Mouse (Mus musculus) limb, embryonic 13.5 days (tissue): ENCODE data around the gene Ric1. TPM values are rescaled to one million over a fixed set of nuclear protein-coding genes. Genes with fewer than 3 reads are reported as not detected.
"Not testable (repeated sequence)": the region's sequence is repeated elsewhere in the genome, so short reads cannot be mapped to it uniquely, and the experiment has no call there.

Source experiments
- ATAC-seq: fragments of 200-750 bp; cut with Nextera tagmentation; 2 replicates; pipeline ENCODE4 v1.8.0; 2017; ENCODE audit warnings: low read depth, moderate number of reproducible peaks, moderate TSS enrichment; ENCODE audit not compliant: low FRiP score
- H3K27ac ChIP-seq: fragments of 300-500 bp; sonication (generic); 2 replicates; pipeline ENCODE4 v1.5.1; 2015; ENCODE audit warnings: inconsistent platforms, mild to moderate bottlenecking, moderate library complexity
- H3K27me3 ChIP-seq: fragments of 300-500 bp; sonication (generic); 2 replicates; pipeline ENCODE4 v1.6.1; 2015; ENCODE audit warnings: mild to moderate bottlenecking, inconsistent platforms
- H3K36me3 ChIP-seq: fragments of 300-500 bp; sonication (generic); 2 replicates; pipeline ENCODE4 v1.6.1; 2015; ENCODE audit warnings: inconsistent platforms, mild to moderate bottlenecking, moderate library complexity
- H3K4me1 ChIP-seq: fragments of 300-500 bp; sonication (generic); 2 replicates; pipeline ENCODE4 v1.6.1; 2015; ENCODE audit warnings: inconsistent platforms
- H3K4me2 ChIP-seq: fragments of 300-500 bp; sonication (generic); replicated peaks from 2 replicates; pipeline ENCODE4 v1.6.1; 2015; ENCODE audit warnings: inconsistent platforms, mild to moderate bottlenecking, moderate library complexity
- H3K4me3 ChIP-seq: fragments of 300-500 bp; sonication (generic); 2 replicates; pipeline ENCODE4 v1.5.1; 2015; ENCODE audit warnings: moderate library complexity, mild to moderate bottlenecking, inconsistent platforms
- H3K9ac ChIP-seq: fragments of 300-500 bp; sonication (generic); 2 replicates; pipeline ENCODE4 v1.6.1; 2015; ENCODE audit warnings: mild to moderate bottlenecking, inconsistent platforms
- H3K9me3 ChIP-seq: fragments of 300-500 bp; sonication (generic); 2 replicates; pipeline ENCODE4 v1.6.1; 2016; ENCODE audit warnings: inconsistent platforms
- WGBS: fragments of 180-500 bp; shearing (Covaris S2); methylation state at CpG from one replicate; pipeline ENCODE4 v1.1.7; 2015; 5-methylcytosine and 5-hydroxymethylcytosine counted together
- polyA plus RNA-seq: library from polyadenylated mRNA; unstranded; fragments of >200 nt; fragmentation: Nextera tagmentation; extraction: Ambion mirVana; gene quantifications from 2 replicates; pipeline ENCODE4 v1.2.1, GENCODE M21; 2015

The Ric1 gene
- polyA plus RNA-seq, 1 experiment from 2014 or later, result 25.7 TPM

DNA sequence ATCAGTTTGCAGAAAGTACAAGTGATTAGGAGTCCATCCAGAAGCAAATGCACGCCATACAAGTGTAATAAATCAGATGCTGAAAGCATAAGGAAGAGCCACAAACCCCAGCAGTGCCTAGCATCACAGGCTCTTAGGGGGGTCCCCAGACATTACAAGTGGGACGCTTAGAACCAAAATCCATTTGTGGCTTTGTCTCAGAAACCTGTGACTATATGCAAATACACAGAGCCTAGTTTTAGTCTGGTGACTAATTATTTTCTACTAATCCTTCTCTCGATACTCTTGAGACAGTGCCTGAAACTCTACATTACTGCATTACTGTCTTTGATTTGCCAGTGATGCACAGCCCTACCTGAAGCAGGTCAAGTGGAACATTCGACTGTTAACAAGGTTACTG is 3.2 kb upstream of the Ric1 start:
- Histone ChIP-seq H3K4me3 (no peak overlapping the region), H3K27ac (no peak overlapping the region), H3K9ac (no peak overlapping the region), H3K4me1 (peaks cover 15% of the 10 kb centered on the region), H3K4me2 (no peak overlapping the region), H3K9me3 (peaks cover 6% of the 10 kb centered on the region), H3K27me3 (no peaks in the 10 kb centered on the region), H3K36me3 (peaks cover 29% of the 10 kb centered on the region)
- no peak for ATAC-seq
- WGBS, result 79% methylated on average over 4 of the region's 4 CpGs

DNA sequence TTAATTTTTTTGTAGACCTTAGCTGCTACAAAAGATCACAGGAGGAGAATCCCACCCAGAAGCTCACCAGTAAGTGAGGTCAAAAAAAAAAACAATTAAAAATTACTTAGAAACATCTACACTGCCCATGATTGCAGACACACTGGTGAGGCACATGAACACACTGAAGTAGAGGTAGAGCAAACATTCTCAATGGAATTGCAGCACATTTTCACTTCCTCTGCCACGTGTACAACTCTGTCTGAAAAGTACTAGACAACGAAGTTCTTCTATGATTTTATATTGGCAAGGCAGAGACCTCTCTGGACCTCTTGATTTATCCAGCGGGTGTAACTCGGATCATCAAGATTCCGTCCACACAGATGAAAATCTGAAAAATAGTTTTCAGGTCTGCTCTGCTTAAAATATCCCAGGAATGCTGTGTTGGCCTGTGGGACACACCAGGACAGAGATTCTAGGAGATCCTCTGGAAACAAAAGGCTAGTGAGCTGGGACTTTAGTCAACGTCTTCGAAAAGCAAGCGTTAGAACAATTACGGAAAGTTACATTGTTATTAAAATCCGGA is 1.0 kb upstream of the Ric1 start:
- no peak for ATAC-seq
- Histone ChIP-seq H3K4me1 (peaks cover 21% of the 10 kb centered on the region), H3K4me2 (peak overlapping the region; percentile 72), H3K9me3 (no peaks in the 10 kb centered on the region), H3K9ac (peak overlapping the region; percentile 94), H3K36me3 (peaks cover 10% of the 10 kb centered on the region; the same call in 1 of the 2 replicates), H3K27me3 (no peaks in the 10 kb centered on the region), H3K4me3 (peak overlapping the region; percentile 88), H3K27ac (no peak overlapping the region; the same call in 1 of the 2 replicates)
- WGBS, result 39% methylated on average over 10 of the region's 10 CpGs

DNA sequence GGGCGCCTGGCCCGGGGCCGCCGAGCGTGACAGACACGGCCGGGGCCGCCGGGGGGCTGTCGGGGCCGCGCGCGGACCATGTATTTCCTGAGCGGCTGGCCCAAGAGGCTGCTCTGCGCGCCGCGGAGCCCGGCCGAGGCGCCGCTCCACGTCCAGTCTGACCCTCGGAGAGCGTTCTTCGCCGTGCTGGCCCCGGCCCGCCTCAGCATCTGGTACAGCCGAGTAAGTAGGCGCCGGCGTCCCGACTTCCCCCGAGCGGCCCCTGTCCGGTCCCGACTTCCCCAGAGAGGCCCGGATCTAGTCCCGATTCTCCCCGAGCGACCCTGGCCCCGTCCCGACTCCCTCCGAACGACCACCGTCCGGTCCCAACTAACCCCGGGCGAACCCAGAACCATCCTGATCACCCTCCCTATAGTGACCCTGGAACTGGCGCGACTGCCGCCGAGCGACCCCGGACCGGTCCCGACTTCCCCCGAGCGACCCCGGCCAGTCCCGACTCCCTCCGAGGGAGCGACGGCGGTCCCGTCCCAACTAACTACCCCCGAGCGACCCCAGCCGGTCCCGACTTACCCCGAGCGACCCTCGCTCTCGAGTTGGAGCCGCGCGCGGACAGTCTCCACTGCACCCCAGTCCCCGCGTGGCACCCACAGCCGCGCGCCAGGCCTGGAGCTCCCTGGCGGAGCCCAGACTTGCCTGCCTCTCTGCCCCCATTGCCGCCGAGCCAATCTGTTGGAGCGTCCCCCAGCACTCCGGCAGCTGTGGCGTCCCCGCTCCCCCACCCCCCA is 555 bp downstream of the Ric1 start:
- H3K27ac ChIP-seq, result peak overlapping the region; percentile 94
- H3K4me3 ChIP-seq, result peak overlapping the region; percentile 88
- peak overlapping the region; percentile 94 for H3K9ac ChIP-seq
- ATAC-seq, result peak; percentile 73
- H3K4me1 ChIP-seq, result peaks cover 21% of the 10 kb centered on the region
- peak overlapping the region; percentile 72 for H3K4me2 ChIP-seq
- H3K9me3 ChIP-seq, result no peaks in the 10 kb centered on the region
- no peaks in the 10 kb centered on the region for H3K27me3 ChIP-seq
- H3K36me3 ChIP-seq, result peaks cover 4% of the 10 kb centered on the region; the same call in 1 of the 2 replicates
- WGBS, result under 1% methylated on average over 88 of the region's 92 CpGs

DNA sequence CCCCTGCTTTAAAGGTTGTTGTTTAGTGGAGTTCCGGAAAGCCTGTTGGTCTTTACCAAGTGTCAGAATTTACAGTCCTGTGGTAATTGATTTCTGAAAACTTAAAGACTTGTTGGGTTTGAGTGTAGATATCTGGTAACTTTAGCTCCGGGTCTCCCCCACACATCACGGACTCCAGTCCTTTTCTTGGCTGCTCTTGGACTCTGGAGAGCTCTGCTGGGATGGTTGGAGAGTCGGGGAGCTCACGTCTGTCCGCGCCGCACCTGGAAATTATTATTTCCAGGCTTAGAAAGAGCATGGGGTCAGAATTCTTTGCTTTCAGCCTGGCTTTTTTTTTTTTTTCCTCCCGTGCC is 1.1 kb downstream of the Ric1 start:
- Histone ChIP-seq H3K4me2 (peak overlapping the region; percentile 72), H3K9ac (peak overlapping the region; percentile 94), H3K27ac (peak overlapping the region; percentile 94), H3K36me3 (peaks cover 4% of the 10 kb centered on the region; the same call in 1 of the 2 replicates), H3K4me1 (peaks cover 21% of the 10 kb centered on the region), H3K9me3 (no peaks in the 10 kb centered on the region), H3K27me3 (no peaks in the 10 kb centered on the region), H3K4me3 (peak overlapping the region; percentile 88)
- peak; percentile 35; the same call in 1 of the 2 replicates for ATAC-seq
- WGBS, result under 1% methylated on average over 9 of the region's 9 CpGs

DNA sequence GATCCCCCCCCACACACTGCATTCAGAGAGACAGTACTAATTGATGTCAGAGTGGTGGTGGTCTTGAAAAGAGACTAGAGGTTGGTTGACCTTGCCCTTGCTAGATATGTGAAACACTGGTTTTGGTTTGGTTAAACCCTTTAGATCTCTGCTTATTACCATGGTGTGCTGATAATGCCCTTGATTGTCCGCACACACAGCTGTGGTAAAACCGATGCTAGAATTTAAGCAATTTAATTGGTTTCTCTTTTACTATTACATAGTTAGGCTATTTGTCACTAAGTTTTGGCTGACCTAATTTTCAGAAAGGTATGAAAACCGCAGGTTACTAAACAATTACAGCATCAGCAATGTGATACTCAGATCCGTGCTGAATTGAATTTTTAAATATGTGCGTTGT is 1.6 kb downstream of the Ric1 start:
- H3K4me1 ChIP-seq, result peaks cover 21% of the 10 kb centered on the region
- H3K9ac ChIP-seq, result peak overlapping the region; percentile 94
- 9% methylated on average over 5 of the region's 5 CpGs for WGBS
- H3K4me3 ChIP-seq, result peak overlapping the region; percentile 88
- H3K27ac ChIP-seq, result 0 out of 2 replicates have a peak overlapping the region, but pooled peaks have one; percentile 94
- H3K9me3 ChIP-seq, result peaks cover 1% of the 10 kb centered on the region
- H3K36me3 ChIP-seq, result peaks cover 5% of the 10 kb centered on the region; the same call in 1 of the 2 replicates
- peak overlapping the region; percentile 72 for H3K4me2 ChIP-seq
- no peak for ATAC-seq
- no peaks in the 10 kb centered on the region for H3K27me3 ChIP-seq

DNA sequence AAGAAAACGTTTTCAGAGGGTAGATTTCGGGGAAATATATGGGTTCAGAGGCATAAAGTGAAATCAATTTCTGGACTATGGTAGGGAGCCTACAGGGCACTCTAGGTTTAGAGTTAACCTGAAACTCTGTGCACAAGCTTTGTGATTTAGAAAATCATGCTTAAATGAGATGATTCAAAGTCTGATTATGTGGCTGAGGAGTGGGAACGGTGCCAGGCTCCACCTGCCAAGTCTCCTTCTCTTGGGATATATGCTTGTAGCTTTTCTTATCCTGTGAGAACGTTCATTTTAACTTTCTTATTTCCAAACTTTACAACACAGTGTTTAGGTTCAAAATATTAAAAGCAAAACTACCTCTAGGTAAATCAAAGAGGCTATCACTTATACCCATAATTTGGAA is 2.5 kb downstream of the Ric1 start:
- Histone ChIP-seq H3K4me1 (peaks cover 21% of the 10 kb centered on the region), H3K36me3 (peaks cover 11% of the 10 kb centered on the region), H3K27me3 (no peaks in the 10 kb centered on the region), H3K9ac (no peak overlapping the region), H3K9me3 (peaks cover 6% of the 10 kb centered on the region), H3K4me3 (no peak overlapping the region), H3K27ac (no peak overlapping the region), H3K4me2 (peak overlapping the region; percentile 72)
- ATAC-seq, result no peak
- 62% methylated on average over 4 of the region's 4 CpGs for WGBS

DNA sequence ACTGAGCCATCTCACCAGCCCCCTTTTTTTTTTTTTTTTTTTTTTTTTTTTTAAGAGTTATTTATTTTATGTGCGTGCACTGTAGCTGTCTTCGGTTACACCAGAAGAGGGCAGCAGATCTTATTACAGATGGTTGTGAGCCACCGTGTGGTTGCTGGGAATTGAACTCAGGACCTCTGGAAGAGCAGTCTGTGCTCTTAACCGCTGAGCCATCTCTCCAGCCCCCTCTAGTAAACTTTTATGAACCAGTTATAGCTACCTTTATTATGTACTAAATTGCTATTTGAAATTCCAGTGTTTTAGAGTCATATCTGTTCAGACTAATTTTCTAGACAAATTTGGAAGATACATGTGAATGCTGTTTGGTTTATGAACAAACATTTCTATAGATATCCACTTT is 3.5 kb downstream of the Ric1 start:
- H3K27me3 ChIP-seq, H3K36me3 ChIP-seq, H3K27ac ChIP-seq, H3K4me3 ChIP-seq, H3K9ac ChIP-seq, H3K4me2 ChIP-seq, H3K9me3 ChIP-seq, ATAC-seq: not testable (repeated sequence)
- 82% methylated on average over 4 of the region's 4 CpGs for WGBS
- peaks cover 20% of the 10 kb centered on the region for H3K4me1 ChIP-seq

DNA sequence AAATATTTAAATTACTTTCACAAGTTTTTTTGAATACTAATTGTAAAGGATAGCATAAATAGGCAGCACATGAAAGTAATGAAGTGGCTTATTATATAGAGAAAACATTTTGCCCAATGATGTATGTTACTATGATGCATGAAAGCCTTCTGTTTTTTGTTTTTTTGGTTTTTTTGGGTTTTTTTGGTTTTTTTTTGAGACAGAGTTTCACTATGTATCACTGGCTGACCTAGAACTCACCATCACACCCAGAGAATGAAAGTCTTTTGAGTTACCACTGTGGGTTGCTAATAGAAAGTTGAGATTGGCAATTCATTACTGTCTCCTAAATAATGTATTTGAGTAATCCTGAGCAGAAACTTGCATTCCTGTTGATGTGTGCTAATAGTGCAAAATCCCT is 4.8 kb downstream of the Ric1 start:
- H3K27me3 ChIP-seq, result no peaks in the 10 kb centered on the region
- peaks cover 12% of the 10 kb centered on the region for H3K4me1 ChIP-seq
- H3K27ac ChIP-seq, result no peak overlapping the region
- ATAC-seq, result no peak
- H3K9ac ChIP-seq, result no peak overlapping the region
- no peak overlapping the region for H3K4me3 ChIP-seq
- H3K9me3 ChIP-seq, result peaks cover 6% of the 10 kb centered on the region
- peaks cover 7% of the 10 kb centered on the region for H3K36me3 ChIP-seq
- H3K4me2 ChIP-seq, result no peak overlapping the region

DNA sequence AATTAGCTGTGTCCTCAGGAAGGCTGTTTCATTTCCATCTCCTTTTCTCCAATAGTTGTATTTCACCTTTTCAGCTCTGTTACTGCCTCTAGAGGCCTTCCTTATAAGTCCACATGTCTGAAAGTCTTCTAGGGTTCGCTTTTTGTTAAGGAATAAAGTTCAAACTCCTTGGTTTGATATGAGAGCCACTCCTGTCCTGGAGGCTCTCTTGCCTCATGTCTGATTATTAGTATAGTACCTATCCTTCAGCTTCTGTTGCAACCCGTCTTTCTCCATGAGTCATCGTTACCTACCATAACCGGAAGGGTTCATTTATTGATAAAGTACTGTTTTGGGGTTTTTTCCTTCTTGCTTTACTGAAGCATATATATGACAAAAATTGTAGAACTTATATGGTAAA is 5.2 kb downstream of the Ric1 start:
- no peaks in the 10 kb centered on the region for H3K27me3 ChIP-seq
- H3K9me3 ChIP-seq, result peaks cover 6% of the 10 kb centered on the region
- H3K27ac ChIP-seq, result no peak overlapping the region
- no peak overlapping the region for H3K4me2 ChIP-seq
- H3K9ac ChIP-seq, result no peak overlapping the region
- no peak for ATAC-seq
- 94% methylated on average over 4 of the region's 4 CpGs for WGBS
- H3K4me3 ChIP-seq, result no peak overlapping the region
- peaks cover 12% of the 10 kb centered on the region for H3K4me1 ChIP-seq
- peaks cover 7% of the 10 kb centered on the region for H3K36me3 ChIP-seq

DNA sequence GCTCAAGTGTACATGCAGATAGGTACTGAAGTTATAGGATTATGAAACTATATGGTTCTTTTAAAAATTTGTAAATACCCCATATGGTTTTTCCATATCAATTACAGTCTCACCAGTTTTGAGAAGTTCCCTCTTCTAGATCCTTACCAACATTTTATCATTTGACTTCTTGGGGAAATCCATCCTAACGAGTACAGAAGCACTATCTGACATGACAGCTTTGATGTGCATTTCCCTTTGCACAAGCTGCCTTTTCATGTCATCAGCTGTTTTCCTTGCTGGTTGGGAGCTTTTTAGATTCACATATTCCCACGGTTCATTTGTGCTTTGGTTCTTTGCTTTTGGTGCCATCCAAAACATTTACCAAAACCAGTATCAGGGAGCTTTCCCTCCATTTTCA is 6.5 kb downstream of the Ric1 start:
- H3K9me3 ChIP-seq, result peaks cover 6% of the 10 kb centered on the region
- no peak overlapping the region for H3K27ac ChIP-seq
- no peak for ATAC-seq
- H3K4me2 ChIP-seq, result no peak overlapping the region
- peaks cover 11% of the 10 kb centered on the region for H3K36me3 ChIP-seq
- peaks cover 10% of the 10 kb centered on the region for H3K4me1 ChIP-seq
- H3K9ac ChIP-seq, result no peak overlapping the region
- no peak overlapping the region for H3K4me3 ChIP-seq
- 96% methylated on average over 2 of the region's 2 CpGs for WGBS
- no peaks in the 10 kb centered on the region for H3K27me3 ChIP-seq

DNA sequence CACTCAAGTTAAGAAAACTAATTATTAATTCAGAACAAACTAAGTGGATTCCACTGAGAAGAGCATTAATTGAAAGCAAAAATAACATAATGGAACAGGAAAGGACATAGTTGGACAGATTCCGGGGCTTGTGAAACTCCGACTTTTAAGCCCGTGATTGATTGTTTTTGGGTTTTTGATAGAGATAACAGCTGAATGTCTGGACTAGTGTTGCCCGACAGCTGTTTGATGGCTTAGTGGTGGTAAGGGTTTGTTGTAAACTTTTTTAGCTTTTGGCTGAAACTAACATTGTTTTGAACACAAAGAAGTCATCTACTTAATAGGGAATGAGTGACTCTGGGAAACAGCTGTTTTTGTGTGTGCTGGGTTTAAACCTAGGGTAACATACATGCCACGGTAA is 11.9 kb downstream of the Ric1 start:
- H3K27ac ChIP-seq, result no peak overlapping the region
- H3K36me3 ChIP-seq, result peaks cover 35% of the 10 kb centered on the region
- H3K27me3 ChIP-seq, result no peaks in the 10 kb centered on the region
- H3K9me3 ChIP-seq, result peaks cover under 1% of the 10 kb centered on the region; the same call in 1 of the 2 replicates
- no peaks in the 10 kb centered on the region for H3K4me1 ChIP-seq
- H3K4me2 ChIP-seq, result no peak overlapping the region
- 85% methylated on average over 5 of the region's 5 CpGs for WGBS
- no peak for ATAC-seq
- no peak overlapping the region for H3K9ac ChIP-seq
- H3K4me3 ChIP-seq, result no peak overlapping the region

DNA sequence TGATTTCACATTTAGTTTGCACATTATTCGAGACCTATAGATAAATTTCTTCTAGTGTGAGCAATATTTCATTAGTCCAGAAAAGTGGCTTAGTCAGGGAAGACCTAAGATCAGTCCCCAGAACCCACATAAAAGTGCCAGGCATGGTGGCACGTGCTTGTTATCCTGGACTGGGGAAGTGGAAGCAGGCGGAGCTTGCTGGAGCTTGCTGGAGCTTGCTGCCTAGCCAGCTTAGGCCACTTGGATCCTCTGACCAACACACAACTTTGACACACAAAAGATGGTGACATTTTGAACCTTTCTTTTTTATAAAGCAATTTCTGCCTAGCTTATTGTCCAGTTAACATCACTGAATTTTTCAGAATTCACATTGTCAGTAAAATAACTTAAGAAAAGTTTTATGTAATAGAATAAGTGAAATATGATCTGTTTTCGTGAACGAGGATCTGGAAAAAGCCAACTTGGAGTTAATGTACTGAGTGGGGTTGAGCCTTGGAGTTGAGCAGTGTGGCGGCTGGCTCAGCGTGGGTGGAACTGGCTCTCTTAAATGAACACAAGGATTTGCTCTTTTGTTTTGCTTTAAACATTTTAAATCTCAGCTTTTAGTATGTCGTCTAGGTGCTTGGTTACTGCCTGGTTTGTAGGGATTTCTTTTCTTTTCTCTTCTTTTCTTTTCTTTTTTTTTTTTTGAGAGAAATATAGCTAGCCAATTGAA is 20.3 kb downstream of the Ric1 start:
- Histone ChIP-seq H3K4me2 (no peak overlapping the region), H3K9me3 (no peaks in the 10 kb centered on the region), H3K36me3 (peaks cover 6% of the 10 kb centered on the region), H3K9ac (no peak overlapping the region), H3K27ac (no peak overlapping the region), H3K4me3 (no peak overlapping the region), H3K4me1 (peaks cover 3% of the 10 kb centered on the region; the same call in 1 of the 2 replicates), H3K27me3 (no peaks in the 10 kb centered on the region)
- no peak for ATAC-seq
- whole genome bisulfite sequencing, result 49% methylated on average over 8 of the region's 8 CpGs
